Mouse (Mus musculus) neutrophil, adult 59 days (primary cell): Measurements from ENCODE around the gene Zic4. TPM values are rescaled to one million over a fixed set of nuclear protein-coding genes. Genes with fewer than 3 reads are reported as not detected.

Experiments used
- total RNA-seq, 2 experiments: library from RNA; stranded (reverse); gene quantifications; 1 replicate in 1 of 2; 2 replicates in 1 of 2; pipeline ENCODE4 v1.2.4; 2023

Gene Zic4
- total RNA-seq, result not detected

GRCm38 (mm10) chr9:91361856-91362601 lies at the start of gene Zic4:
Gene Zic4 (plus strand): TSS chr9:91362413.

DNA sequence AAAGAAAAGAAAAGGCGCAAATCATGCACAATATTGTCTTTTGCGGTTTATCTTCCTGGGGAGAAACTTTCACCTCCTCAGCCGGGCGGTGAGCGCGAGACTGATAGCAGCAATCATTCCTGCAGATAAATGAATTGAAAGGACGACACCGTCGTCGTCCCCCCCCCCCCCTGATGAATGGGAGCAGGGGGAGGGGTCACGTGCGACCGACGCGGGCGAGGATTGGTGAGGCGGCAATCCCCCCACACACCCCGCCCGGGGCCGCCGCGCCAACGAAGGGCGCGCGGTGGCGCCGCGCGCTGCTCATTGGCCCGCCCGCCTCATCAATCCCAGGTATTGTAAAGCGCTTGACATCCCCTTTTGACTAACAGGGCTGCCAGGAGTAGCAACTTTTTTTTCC lies 3.5 kb downstream of the Zic4 start, which contains the start of gene Zic1:
Gene Zic1, minus strand, starts transcription at position 147 of the 400 bp plus-strand sequence.

Other genes starting within 250 kb of the Zic4 start
- gene Zic1, start 3.4 kb downstream of the Zic4 start, total RNA-seq, result not detected